Mouse (Mus musculus) heart, postnatal 25 days (tissue): Measurements from ENCODE around the gene Bco2. TPM values are rescaled to one million over a fixed set of nuclear protein-coding genes. Genes with fewer than 3 reads are reported as not detected.

Source experiments
- DNase-seq: peaks from one replicate; pipeline ENCODE4 v3.0.0; 2022; ENCODE audit warnings: low spot score
- intact Hi-C: fragments of 180-260 bp; cut with DNase I; formaldehyde crosslinking; loops from one replicate; pipeline ENCODE4 v1.15.1; 2025
- total RNA-seq, 2 experiments: library from RNA; stranded (reverse); gene quantifications; 2 replicates each; pipeline ENCODE4 v1.2.3; 2021

The Bco2 gene
- total RNA-seq, 2 experiments from 2014 or later, result 0.31 to 0.36 TPM

DNA sequence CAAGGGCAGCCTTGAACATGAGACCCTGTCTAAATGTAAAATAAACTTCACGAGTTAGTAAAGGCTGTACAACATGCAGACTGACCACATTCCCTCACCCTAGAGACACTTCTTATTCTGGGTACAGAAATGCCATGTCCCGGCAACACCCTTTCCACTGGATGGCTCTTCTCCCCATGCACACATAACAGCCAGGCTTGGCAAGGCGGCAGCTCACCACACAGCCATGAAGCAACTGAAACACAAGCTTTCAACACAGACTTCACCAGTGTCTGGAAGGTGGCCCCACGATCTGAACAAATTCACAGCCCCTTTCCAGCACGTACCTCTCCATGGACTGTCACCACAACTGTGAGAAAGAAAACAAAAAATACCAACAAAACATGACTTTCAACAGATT is 30.0 kb downstream of the Bco2 start:
- DNase-seq, result no peak
- intact Hi-C loops, result loop anchor here (5.0 kb wide), 2 partner anchors 72 to 1028 kb away; no protein-coding TSS in a partner anchor

DNA sequence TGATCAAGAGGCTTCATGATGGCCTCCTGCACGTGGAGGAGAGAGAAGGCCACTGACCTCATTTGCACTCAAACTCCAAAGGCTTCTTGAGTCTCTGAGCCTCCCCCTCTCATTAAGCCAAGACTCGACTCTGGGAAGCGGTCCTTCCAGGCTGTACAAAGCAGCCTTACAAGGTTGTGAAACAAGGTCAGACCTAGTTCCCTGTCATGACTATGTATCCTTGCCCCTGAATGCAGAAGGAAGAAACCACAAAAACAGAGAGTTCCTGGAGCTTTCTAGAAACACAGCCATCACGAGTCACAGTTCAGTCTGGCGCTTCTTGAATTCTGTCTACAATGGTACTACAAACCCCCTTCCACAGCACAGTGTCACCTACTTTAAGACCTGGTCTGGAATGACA is 32.4 kb downstream of the Bco2 start:
- intact Hi-C loops, result no loop called here
- DNase-seq, result no peak

DNA sequence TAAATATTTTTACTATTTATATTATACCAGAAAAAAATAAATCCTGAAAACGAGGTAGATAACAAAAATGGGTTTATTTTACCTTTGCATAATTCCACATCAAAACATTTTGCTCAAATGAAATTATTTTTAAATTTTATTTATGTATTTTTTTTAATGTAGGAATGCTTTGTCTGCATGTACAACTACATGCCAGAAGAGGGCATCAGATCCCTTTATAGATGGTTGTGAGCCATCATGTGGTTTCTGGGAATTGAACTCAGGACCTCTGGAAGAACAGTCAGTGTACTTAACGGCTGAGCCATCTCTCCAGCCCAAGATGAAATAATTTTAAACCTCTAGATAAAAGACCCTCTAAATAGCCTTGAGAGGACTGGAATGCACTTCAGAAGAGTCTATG is 33.4 kb downstream of the Bco2 start:
- intact Hi-C loops, result no loop called here
- DNase-seq, result no peak

DNA sequence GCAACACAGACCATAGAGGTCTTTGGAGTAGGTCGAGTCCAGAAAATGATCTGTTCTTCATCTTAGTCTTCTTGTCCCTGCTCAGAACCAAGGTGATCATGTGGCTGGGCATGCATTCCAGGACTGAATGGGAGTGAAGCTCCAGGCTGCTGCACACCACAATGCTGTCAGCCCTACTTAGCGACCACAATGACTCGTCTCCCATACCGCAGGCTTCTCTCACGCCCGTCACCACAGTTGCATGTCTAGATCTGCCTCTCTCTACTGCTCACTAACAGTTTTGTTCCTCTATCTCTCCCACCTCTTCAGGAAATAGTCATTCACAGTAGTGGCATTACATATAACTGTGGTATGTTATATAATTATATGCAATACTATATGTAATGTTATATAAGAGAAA is 34.2 kb downstream of the Bco2 start:
- intact Hi-C loops, result no loop called here

DNA sequence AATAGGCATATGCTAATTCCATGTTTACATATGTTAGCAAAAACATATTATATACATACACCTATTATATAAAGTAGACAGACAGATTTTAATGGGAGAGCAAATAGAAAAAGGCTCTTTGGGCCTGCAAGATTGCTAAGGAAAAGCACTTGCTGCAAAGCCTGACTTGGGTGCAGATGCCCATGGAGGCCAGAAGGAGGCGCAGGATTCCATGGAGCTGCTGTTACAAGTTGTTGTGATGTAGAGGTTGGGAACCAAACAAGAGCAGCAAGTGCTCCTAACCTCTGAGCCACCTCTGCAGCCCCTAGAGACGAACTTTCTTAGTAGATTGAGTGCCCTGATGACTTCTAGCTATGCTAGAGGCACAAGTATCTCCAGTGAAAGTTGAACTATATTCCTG is 36.2 kb downstream of the Bco2 start:
- intact Hi-C loops, result no loop called here
- DNase-seq, result no peak

More for the DNA sequence above, 34.2 kb downstream of the Bco2 start:
- no peak for DNase-seq

DNA sequence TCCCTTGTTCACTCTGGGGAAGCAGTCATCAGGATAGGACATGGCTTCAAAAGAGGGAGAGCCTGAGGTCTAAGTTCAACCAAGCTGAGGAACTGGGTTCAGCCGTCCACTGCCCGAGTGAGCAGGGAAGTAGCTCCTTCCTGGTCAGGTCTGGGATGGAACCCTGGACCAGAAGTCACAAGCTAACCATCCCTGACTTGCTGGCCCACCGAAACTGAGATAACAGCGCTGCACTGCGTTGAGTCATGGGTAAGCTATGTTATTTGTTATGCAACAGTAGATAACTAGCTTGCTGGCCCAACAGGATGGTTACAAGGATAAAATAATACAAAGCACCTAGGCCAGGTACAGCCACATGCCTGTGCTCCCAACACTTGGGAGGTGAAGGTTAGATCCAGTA is 39.5 kb downstream of the Bco2 start:
- intact Hi-C loops, result no loop called here
- DNase-seq, result no peak

DNA sequence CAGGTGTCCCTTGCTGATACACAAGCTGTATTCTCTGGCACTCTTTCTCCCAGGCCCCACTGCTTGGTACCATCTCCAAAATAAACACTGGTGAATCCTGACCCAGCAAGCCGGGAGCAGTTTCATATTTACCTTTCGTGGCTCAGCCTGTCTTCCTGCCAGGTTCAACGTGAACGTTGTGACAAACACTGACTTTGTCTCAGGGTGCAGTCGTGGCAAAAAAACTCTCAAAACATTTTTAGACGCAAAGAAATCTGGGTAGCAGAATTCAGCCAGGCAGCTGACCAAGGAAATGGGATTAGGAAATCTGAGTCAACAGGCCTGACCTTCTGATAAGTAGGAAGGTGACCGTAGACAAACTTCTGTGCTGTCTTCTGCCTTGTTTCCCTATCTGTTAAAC is 47.4 kb downstream of the Bco2 start:
- DNase-seq, result no peak
- intact Hi-C loops, result no loop called here

DNA sequence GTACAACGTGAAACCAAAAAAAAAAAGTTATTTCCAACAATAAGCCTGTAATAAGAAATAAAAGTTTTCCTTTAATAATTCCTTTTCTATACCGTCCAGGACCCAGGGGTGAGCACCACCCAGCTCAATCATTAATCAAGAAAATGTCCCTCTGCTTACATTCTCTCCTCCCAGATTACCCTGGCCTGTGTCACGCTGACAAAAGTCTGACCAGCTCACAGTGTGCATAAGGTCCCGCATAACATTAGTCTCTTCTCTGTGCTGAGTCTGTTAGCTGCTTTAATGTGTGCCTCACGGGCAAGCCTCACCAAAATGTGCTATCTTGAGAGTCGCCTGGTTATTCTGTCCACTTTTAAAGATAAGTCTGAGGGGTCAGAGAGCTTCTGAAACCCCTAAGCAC is 49.6 kb downstream of the Bco2 start:
- intact Hi-C loops, result no loop called here
- no peak for DNase-seq

DNA sequence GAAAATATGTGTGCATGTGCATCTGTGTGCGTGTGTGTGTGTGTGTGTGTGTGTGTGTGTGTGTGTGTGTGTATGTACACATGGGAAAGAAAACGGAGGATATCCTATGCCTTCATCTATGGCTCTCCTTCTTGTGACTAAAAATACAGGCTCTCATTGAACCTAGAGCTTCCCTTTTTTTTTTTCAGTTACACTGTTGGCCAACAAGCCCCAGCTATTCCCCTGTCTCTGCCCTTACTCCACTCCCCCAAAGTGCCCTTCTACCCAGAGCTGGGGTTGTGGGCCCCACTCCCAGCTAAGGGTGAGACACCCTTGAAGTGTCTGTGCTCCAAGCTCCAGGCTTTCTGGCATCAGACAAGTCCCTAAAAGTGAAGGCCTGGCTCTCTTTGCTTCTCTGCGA is 52.0 kb downstream of the Bco2 start:
- no peak for DNase-seq
- intact Hi-C loops, result no loop called here

DNA sequence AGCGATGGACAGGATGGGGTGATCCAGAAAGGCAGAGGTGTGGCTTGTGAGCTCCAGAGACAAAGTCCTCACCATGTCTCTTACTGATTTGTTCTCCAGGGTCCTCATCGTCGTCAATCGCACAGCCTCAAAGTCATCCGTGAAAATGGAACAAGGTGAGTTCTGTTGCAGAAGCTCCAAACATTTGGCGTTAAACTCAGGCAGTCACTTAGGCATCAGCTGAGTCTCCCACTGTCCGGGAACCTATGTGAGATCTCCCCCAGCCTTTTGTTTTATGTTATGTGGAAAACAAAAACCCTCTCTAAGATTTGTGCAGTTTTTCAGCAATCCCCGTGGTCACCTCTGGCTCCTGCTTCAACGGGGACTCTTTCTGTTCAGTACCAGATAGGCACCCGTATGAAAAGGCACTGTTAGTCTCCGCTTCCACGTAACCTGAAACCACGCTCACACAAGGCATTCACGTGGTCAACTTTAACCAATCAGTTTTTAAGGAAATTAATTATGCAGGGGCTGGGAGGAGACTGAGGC is 53.9 kb downstream of the Bco2 start:
- no peak for DNase-seq
- intact Hi-C loops, result no loop called here

DNA sequence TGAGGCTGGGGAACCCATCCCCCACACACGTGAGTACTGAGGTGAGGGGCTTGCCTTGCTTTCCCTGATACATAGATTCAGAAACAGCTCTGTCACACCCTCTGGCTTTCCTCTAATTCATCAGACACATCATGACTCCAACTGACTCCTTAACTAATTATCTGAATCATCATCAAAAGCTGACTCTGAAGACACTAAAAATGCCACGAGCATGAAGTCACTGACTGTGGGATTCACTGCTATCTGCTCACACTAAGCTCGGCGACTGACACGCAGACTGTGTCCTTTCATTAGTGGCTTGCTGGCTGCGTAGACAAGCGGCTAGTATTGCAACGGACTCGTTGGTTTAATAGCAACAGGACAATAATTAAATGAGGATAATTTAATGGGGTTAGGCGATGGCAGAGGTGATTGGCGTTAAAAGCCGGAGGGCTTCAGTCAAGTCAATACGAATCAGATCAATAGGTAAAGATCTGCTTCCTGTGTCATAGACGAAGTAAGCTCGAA is 54.5 kb downstream of the Bco2 start:
- intact Hi-C loops, result no loop called here
- no peak for DNase-seq

DNA sequence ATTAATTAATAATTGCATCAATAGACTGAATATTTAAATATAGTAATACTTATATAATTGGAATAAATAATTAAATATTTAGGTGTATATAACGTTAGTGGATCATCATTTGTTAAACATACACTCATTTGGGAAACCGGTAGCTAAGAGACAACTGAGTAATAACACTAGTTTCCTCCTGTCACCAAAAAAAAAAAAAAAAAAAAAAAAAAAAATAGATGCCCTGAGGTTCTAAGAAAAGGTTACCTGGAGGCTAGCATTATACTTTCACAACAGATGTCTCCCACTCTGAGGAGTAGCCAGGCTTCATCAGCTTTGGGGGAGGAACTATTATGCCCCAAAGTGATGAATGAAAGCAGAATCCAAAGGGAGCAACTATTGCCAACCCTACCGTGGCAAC is 55.2 kb downstream of the Bco2 start:
- DNase-seq, result no peak
- intact Hi-C loops, result no loop called here

DNA sequence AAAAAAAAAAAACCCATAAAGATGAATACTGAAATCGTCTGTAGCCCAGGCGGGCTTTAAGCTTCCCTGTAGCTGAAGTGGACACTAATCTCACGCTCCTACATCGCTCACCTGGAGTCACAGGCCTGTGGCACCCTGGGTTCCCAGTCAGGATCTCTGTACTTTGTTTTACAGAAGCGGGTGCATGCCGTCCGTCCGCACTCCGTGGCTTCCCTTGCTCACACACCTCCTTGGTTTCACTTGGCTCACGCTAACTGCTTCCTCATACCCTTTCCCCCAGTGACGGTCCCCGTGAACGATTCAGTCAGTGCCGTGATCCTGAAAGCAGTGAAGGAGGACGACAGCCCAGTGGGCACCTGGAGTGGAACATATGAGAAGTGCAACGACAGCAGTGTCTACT is 56.2 kb downstream of the Bco2 start:
- DNase-seq, result no peak
- intact Hi-C loops, result no loop called here

DNA sequence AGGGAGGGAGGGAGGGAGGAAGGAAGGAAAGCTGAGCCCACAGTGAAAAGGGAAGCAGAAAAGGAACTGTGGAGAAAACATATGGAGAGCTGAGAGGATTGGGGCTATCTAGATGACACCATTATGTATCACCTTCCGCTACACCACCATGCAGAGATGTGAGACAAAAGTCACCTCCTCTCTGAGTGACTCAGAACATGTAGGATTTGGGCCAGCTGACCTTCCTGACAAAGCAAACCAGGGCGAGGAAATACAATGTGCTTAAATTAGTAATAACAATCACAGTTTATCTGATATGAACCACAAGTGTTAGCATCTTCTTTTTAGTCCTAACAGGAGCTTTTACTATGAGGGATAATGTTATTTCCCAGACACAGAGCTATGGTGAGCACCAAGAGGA is 57.4 kb downstream of the Bco2 start:
- intact Hi-C loops, result no loop called here
- DNase-seq, result no peak

DNA sequence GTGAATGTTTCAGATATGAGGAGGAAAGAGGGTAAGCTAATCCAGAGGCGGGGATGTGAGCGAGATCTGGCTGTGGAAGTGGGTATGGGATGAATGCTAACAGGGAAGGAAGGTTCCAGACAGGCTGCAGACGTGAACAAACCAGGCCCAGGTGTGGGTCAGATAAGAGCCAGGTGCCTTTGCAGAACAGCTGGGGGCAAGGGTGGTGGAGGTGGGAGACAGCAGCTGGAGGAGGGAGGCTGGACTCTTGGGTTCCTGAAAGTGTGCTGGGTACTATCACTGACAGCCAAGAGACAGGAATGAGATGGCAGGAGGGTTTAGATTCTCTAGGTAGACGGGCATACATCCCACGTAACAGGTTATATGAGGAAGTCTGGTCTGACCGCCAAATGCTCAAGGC is 57.9 kb downstream of the Bco2 start:
- intact Hi-C loops, result no loop called here
- DNase-seq, result no peak

DNA sequence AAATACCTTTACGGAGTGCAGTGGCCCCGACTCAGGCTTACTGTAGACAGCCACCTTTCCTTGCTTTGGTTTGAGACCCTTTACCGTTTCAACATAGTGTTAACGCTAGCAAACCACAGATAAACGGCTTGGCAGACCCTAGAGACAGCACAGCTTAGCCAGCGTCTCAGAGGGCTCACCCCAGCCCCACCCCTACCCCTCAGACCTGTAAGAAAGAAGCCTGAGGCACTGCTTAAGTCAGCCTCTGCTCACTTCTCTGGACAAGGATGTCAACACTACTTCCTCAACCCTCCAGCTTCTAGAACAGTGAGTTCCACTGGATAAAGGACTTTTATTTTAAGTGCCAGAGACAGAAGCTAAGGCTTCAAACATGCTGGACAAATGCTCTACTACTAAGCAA is 58.4 kb downstream of the Bco2 start:
- no peak for DNase-seq
- intact Hi-C loops, result no loop called here

DNA sequence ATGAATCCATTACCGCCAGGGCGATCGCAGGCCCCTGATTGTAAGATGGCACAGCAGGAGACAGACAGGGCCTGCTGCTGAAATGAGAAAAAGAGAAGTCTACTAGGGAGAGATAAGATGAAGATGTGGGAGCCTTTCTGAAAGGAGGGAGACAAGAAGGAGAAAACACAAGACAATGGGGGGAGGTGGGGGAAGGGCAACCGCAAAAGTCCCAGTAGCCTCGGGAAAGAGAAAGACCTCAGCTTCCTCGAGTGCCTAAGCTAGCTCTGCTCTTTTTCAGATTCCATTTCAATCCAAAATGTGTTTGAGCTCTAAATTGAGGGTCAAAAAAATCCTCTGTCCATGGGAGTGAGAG is 58.9 kb downstream of the Bco2 start:
- no peak for DNase-seq
- intact Hi-C loops, result no loop called here

DNA sequence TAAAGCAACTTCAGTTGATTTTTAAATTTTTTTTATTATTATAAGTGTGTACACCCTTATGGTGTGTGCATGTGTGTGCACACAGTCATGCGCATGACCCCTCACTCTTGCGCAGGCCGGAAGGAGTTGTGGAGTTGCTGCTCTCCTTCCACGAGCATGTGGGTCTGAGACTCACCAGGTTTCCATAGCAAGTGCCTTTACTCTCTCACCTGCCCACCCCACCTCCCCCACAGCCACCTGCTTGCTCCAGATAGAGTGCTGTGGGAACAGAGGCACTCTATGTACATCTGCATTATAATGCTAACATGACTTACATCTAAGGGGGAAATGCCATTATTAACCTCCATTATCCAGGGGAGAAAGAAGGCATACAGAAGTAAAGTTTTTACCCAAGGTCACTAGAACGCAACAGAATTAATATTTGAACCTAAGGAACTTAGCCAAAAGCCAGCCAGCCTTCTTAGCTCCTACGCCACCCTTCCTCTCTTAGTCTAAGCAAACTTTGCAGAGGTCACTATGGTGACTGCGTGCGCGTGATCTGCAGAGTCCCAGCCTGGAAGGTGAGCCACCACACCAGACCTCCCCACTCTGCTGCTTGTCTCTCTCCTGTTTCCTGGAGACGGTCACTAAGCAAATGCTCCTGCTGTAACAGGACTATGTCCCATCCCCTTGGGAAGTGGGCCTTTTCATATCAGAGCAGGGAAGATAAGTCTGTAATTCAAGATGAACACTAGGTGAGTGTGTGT is 59.4 kb downstream of the Bco2 start:
- intact Hi-C loops, result no loop called here
- DNase-seq, result no peak

DNA sequence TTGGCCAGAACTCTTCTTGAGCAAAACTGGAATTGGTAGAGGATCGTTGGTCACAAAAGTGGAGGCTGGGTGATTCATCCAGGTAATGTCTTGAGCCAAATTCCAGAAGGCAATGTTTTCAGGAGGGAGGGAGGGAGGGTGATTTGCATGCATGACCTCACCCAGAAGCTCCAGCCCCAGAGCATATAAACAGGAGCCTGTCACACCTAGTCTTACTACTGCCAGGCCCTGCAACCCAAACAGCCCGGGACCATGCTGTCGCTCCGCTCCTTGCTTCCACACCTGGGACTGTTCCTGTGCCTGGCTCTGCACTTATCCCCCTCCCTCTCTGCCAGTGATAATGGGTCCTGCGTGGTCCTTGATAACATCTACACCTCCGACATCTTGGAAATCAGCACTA is 60.7 kb downstream of the Bco2 start, which contains the start of gene Plet1:
Plet1 (plus strand) TSS at position 215 of the 400 bp plus-strand sequence.
- intact Hi-C loops, result no loop called here
- DNase-seq, result no peak

DNA sequence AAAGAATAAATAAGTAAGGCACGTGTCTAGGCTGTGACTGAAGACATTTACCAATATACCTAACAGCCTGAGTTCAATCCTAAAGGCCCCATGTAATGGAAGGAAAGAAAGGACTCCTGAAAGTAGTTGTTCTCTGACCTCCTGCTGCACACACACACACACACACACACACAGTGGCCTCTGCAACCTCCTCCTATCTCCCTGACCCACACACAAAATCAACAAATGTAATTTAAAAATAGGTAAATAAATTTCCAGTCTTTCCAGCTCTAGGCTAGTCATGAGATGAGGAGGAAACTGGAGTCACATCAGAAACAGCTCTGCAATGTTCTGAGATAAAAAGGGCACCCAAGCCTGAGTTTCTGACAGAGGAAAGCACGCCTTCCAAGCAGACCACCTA is 61.2 kb downstream of the Bco2 start:
- DNase-seq, result no peak
- intact Hi-C loops, result no loop called here

DNA sequence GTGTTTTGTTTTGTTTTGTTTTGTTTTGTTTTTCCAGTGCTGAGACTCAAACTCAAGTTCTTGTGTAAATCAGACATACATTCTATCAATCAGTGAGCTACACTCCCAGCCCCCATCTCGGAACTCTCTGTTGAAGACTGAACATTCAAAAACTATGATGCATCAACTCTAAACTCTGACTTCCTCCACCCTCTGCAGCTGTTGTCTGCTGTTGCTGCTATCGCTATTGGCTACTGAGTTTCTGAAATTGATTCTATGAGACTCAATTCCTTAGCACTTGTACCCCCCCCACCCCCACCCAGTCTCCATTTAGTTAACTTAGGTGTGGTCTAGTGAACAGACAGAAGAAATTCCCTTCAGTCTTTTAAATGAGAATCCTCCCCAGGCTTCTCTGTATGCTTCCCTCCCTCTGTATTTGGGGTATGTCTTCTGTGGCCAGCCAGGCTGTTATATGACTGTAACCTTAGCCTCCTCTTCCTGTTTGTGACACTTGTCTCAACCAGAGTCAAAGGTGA is 63.4 kb downstream of the Bco2 start:
- no peak for DNase-seq
- intact Hi-C loops, result no loop called here

DNA sequence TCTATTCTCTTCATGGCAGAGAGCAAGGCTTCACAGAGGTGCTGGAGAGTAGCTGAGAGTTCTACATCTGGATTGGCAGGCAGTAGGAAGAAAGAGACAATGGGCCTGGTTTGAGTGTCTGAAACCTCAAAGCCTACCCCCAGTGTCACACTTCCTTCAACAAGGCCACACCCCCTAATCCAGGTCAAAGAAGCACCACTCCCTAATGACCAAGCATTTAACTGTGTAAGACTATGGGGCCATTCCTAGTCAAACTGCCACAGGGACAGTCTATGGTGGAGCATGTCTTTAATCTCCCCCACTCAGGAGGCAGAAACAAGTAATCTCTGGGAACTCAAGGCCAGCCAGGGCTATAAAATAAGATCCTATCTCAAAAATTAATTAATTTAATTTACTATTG is 64.1 kb downstream of the Bco2 start:
- intact Hi-C loops, result no loop called here
- no peak for DNase-seq
